Mouse (Mus musculus) R1 (cell line): ENCODE data around the gene St3gal6.
"Not testable (repeated sequence)": the region's sequence is repeated elsewhere in the genome, so short reads cannot be mapped to it uniquely, and the experiment has no call there.

Experiments used
- DNase-seq: peaks from one replicate; pipeline ENCODE4 v3.0.0-alpha.2; 2018; ENCODE audit warnings: low read depth, low spot score

Gene St3gal6

GRCm38 (mm10) chr16:58476363-58476762 is 47.7 kb downstream of the St3gal6 start:
- peak; percentile 43 for DNase-seq

DNA sequence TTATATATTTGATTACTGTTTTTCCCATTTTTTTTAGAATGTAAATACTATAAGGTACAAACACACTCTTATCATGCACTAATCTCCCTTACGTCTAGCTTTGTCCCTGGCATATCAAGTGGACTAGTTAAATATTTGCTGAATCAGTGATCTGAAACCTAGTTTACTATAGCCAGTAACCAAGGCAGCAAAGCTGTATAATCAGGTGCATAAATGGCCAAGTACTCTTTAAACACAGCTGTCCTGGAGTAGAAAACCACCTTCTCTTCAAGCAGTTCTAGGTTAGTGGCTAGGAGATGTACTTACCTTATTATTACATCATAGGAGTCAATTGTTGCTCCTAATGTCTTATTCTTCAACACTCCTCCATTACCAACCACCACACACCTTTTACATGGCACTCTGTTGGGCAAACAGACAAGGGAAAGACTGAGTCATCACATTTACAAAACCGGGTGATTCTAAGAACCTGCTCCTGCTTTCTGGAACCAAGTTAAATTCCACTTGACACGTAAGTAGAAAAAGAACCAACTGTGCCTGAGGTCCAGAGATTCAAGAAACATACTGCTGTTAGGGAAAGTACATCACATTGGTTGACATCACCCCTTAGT is 48.4 kb downstream of the St3gal6 start:
- DNase-seq: no peak

DNA sequence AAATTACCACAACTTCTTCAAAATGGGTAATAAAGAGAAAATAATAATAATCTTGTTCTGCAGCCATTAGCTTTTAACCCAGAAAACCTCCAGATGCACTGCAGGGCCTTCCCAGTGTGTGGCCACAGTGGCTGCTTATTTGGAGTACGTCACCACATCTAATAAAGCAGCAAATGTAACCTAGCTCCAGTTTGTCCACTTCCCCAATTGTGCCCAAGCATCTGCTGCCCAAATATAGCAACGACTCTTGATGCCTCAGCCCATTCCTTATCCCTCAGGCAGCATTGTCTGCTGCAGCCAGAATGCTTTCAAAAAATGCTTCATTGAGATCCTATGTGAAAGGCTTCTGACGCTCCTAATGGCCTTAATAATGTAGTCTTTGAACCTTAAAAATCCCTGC is 49.2 kb downstream of the St3gal6 start:
- DNase-seq: no peak

DNA sequence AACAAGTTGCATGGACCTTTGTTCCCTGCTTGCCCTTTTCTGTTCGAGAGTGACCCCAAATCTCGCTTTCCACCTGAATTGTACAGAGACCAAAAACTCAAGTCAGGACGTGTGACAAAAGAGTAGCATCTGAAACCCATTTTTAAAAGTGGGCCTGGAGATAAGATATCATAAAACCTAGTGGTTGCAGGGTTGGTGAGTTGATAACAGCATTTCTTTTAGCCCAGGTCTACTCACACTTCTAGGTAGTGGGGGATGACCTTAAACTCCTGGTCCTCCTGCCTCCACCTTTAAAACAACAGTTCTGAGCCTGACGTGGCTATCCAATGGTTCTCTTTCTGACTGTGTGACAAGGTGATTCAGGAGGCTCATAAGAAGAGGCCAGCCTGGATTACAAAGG is 53.2 kb downstream of the St3gal6 start:
- DNase-seq: no peak

DNA sequence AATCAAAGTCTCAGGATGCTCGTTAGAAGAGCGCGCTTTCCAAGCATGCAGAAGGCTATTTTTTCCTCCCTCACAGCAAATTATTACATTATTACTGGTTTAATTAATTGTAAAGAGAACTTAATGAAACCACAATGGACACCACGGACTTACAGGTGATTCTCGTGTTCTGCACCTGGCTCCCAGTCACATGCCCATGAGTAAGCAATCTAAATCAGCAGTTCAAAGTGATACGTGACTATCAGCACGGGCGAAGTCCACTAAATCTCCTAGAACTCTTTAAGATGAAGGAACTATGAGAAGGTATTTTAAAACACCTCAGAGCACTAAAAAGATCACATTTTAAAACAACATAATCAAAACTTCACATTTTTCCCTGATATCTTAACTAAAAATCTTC is 54.0 kb downstream of the St3gal6 start:
- no peak for DNase-seq

GRCm38 (mm10) chr16:58465412-58465811 is 58.6 kb downstream of the St3gal6 start:
- no peak for DNase-seq

GRCm38 (mm10) chr16:58464051-58464450 is 60.0 kb downstream of the St3gal6 start:
- no peak for DNase-seq

GRCm38 (mm10) chr16:58462519-58462918 is 61.5 kb downstream of the St3gal6 start:
- DNase-seq: no peak

DNA sequence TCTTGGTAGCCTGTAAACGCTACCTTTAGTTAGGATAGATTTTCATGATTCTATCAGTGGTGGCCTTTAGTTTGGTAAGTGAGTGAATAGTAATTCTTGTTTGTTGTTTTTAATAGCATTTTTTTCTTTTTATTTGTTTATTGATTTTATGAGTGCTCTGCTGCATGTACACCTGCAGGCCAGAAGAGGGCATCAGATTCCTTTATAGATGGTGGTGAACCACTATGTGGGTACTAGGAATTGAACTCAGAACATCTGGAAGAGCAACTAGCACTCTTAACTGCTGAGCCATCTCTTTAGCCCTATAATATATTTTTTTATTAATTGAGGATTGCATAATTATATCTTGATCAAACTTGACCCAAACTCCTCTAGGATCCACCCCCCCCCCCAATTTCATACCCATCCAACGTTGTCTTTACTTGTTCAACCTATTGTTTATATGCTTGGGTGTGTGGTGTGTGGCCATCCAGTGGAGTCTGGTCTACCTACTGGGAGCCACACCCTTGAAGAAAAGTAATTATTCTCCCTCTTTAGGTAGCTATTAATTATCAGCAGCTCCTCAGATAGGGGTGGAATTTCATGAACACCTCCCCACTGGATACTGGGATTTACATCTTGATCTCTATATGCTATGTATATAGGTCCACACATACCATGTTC is 62.1 kb downstream of the St3gal6 start:
- no peak for DNase-seq

- no peak for DNase-seq
These were observed 63.7 kb downstream of the St3gal6 start for GRCm38 (mm10) chr16:58460386-58460785.

DNA sequence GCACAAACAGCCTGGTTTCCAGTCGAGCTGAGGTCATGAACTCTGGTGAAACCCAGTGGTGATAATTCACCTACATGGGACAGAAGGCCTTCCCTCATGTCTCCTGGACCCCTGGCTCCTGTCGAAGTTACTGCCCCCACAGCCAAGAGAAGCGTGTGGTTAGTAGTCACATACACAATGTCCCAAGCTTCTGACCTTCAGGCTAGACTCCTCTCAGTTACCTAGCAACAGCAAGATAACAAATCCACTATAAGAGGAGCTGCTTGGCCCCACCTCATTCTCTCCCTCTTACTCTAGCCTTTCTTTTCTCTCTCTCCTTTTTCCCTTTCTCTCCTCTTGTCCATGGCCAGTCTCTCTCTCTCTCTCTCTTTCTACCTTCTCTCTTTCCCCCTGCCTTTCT is 64.1 kb downstream of the St3gal6 start:
- not testable (repeated sequence) for DNase-seq

DNA sequence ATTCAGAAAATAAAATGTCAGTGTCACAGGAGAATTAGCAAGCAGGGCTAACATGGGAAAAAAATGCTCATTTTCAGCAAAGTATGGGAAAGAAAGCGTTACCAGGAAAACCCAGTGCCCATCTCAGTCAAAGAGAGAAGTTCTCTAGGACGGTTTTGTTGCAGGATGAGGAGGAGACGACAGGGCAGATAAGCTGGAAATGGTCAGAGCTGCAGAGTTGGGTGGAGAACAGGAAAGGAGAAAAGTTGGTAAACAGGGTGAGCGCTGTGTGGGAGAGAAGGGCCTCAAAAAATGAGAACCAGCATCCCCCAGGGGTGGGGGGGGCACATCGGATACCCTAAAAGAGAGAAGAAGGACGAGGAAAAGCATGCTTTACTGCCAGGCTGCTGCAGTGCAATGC is 67.1 kb downstream of the St3gal6 start:
- no peak for DNase-seq

GRCm38 (mm10) chr16:58456445-58456844 is 67.6 kb downstream of the St3gal6 start:
- no peak for DNase-seq

DNA sequence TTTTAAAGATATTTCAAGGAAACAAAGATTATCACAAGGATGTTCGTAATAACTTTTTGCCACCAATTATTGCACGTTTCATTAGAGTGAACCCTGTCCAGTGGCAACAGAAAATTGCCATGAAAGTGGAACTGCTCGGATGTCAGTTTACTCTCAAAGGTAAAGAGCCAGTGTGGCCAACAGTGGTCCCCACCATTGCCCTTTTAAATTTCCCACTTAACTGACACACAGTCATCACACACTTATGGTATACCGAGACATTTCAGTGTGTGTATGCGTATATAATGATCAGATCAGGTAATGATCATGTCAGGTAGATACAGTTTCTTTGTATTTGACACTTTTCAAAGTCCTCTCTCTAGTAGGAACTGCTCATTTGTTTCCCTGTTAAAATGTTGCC is 68.9 kb downstream of the St3gal6 start:
- no peak for DNase-seq

DNA sequence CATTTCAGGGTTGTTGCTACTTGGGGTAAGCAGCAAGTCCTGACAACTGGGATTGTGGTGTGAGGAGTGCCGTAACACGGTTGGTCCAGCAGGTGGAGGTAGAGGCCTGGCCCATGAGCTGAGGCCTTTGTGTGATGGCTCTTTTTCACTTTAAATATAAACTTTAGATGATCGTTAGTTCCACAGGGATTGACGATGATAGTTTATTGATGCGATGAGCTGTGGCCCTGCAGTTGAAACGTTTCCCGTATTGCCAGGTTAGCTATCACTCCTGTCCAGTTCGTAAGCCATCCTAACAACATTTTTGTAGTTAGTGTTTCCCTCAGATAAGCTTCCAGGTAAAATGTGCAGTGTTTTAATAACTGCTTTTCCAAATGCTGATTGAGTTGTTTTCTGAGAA is 69.4 kb downstream of the St3gal6 start:
- peak; percentile 54 for DNase-seq

GRCm38 (mm10) chr16:58453820-58454219 is 70.2 kb downstream of the St3gal6 start:
- DNase-seq: no peak

DNA sequence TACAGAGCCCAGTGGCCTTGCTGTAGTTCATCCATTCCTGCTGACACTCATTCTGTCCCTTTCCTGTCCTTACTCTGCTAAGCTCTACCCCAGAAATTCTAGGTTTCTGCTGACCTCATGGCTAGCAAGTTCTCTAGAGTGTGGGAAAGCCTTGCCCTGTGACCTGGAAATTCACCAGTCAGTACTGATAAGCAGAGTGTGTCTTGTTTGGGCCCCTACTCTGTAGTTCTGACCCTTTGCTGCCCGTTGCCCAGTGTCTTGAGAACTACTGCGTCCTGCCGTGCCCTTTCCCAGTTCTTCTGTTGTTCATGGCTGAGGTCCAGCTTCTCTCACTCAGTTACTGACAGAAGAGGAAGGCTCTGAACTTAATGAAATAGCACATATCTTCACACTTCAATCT is 70.9 kb downstream of the St3gal6 start:
- no peak for DNase-seq

GRCm38 (mm10) chr16:58451647-58452046 is 72.4 kb downstream of the St3gal6 start:
- DNase-seq: no peak

GRCm38 (mm10) chr16:58450648-58451047 is 73.4 kb downstream of the St3gal6 start:
- no peak for DNase-seq

- no peak for DNase-seq
These were observed 75.0 kb downstream of the St3gal6 start for GRCm38 (mm10) chr16:58449073-58449472.

DNA sequence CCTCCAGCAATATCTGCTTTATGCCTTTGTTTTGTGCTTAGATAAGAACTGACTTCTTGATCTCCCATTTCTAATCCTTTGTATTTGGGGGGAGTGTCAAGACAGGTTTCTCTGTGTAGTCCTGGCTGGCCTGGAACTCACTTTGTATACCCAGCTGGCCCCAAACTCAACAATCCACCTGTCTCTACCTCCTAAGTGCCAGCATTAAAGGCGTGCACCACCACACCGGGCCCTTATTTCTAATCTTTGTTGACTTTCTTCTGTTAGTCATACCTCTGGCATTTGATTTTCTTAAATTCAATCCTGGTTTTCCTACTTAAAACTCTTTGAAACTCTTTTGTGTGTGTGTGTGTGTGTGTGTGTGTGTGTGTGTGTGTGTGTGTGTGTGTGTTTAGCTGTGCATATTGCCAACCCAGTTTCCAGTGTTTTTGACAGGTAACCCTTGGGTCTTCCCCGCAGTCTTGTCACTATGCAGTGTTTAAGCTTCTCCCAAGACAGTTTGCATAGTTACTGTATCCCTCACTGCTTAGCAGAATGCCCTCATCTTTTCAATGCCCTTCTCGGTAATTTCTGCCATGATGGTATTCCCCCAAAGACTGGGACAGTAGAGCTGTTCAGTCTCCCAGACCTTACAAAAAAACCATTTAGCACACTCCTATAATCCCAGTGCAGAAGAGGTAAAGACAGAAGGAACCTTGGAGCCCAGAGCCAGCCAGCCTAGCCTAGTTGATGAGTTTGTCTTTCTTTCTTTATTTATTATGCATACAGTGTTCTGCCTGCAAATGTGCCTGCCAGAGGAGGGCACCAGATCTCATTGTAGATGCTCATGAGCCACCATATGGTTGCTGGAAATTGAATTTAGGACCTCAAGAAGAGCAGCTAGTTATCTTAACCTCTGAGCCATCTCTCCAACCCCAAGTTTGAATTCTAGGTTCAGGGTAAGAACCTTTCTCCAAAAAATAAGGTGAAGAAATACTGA is 77.5 kb downstream of the St3gal6 start:
- no peak for DNase-seq

DNA sequence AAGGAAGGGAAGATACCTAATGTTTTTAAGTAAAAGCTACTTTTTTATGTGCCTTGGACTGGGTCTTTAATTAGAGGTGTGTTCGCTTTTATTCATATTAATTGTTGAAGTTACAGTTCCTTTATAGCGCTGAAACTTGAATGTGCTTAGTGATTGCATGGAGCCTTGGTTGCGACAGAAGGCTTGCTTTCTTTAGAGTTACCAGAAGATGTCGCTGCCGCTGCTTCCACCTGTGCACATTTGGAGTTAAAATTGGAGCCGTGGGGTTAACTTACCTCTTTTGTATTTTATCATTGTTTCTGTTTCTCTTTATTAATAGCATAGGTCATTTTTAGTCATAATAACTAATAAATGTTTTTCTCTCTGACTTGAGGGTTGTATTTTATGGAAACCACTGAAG is 79.3 kb downstream of the St3gal6 start:
- DNase-seq: peak; percentile 32
